Mouse (Mus musculus): Measurements from ENCODE around the gene Etnk1.
"Not testable (repeated sequence)": the region's sequence is repeated elsewhere in the genome, so short reads cannot be mapped to it uniquely, and the experiment has no call there.

Etnk1 gene

DNA sequence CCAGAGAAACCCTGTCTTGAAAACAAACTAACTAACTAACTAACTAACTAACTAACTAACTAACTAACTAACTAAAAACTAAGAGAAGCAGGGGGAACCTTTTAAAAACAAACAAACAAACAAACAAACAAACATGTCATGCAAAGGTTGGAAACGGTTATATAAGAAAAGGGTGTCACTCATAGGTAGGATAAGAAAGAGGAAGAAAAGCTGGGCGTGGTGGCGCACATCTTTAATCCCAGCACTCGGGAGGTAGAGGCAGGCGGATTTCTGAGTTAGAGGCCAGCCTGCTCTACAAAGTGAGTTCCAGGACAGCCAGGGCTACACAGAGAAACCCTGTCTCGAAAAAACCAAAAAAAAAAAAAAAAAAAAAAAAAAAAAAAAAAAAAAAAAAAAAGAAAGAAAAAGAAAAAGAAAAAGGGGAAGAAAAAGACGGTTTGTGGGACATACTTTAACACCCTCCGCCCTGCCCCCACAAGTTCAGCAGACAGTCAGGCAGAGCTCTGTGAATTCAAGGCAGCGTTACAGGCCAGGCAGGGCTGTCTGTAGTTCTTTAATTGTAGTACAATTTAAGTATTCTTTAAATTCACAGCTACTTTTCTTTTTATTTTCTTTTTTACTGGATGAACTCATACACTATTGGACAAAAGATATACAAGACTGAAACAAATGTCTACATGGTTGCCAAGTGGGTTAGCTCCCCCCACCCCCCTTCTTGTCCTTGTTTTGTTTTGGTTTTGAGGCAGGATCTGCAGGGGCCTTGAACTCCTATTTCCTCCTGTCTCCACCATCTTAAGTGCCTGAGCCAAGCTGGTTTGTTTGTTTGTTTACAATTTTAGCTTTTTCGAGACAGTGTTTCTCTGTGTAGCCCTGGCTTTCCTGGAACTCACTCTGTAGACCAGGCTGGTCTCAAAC lies 15.7 kb upstream of the Etnk1 start:
- not testable (repeated sequence) for DNase-seq (ENCODE audit: low spot score)

DNA sequence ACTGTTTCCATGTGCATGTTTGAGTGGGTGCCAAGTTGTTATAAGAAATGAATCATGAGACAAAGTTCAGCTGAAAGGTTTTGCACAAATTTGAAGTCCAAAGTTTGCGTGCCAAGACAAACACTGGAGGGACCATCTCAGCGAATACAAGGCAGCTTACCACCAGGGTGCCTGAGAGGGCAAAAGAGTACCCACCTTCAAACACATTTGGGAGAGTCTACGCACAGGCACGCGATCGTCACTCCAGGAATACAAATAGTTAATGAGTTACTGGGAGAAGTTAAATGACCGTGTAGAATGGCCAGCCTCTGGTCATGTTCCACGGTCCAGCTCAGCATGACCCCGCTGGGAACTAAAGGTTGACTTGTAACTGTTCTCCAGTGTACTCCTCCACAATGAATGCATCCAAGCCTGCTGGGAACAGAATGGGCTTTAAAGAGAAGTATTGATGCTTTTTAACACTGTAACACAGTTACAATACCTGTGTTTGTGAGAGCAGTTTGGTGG lies 14.6 kb upstream of the Etnk1 start:
- no peak for DNase-seq (ENCODE audit: low spot score)

DNA sequence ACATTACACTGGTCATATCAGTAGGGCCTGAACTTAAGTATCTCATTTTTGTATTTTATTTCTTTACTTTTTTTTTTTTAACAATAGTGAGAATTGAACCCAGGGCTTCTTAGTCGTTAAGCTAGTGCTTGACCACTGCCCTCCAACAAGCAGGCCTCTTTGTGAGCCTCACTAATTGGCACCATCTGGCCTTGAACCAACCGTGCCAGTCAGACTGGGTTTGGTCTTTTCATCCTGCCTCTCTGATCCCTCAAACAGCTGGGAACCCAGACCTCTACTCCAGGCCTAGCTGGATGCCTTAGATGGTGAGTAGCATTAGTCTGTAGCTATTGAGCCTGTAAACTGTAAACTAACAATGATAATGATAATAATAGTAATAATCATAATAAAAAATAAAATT lies 13.9 kb upstream of the Etnk1 start:
- no peak for DNase-seq (ENCODE audit: low spot score)

DNA sequence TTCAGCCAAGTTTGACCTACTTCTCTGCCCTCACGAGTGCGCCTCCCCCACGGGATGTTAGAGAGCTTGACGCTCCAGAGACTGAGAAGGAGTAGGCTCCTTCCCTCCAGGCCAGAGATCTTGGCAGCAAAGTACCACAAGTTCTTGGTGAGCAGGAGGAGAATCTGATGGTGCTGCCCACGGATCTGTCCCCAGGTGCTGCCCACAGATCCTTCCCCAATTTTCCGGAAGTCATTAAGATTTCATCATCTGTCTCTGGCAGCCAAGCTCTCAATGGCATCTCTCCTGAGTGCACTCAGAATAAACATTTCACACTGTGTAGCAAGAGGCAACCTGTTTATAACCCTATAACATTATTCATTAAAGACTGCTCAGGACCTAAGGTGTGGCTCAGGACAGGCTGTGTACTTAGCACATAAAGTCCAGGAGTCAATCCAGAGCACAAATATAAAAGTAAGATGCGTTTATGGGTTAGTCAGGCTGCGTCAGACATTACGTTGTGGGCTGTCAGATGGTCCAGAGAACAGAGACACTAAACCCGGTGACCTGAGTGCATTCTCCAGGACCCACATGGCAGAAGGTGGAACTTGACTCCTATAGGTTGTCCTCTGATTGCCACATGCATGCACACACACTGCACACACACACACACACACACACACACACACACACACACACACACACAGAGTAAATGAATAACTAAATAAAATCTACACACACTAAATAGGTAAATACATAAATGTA lies 13.1 kb upstream of the Etnk1 start:
- no peak for DNase-seq (ENCODE audit: low spot score)

DNA sequence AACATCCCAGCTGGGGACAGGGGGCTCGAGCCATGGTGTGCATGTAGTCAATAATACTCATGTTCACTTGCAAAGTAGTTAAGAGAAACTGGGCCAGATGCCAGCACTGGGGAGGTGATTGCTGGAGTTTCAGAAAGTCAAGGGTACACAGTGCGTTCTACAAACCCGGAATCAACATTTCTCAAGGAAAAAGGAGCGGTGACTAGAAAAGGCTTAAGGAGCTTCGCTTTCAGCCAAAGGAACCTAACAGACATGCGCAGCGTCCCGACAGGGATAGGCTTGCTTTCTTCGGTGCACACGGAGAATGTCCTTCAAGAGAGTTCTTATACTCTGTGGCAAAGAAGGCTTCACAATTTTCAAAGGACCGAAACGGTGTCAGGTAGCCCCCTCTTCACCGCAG lies 12.1 kb upstream of the Etnk1 start:
- DNase-seq (ENCODE audit: low spot score), result no peak

DNA sequence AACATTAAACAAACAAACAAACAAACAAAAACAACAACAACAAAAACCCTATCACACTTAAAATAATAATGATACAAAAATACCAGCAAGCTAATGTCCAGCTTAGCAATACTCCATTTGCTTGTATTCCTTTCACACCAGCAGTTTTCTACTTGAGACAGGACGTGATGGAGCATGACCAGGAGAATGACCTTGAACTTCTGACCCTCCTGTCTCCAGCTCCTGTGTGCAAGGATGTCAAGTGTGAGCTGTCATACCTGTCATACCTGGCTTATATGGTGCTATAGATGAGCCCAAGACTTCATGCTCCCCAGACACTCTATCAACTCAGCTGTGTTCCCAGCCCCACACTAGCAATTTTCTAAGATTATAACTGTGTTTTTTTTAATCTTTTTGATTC lies 11.0 kb upstream of the Etnk1 start:
- DNase-seq (ENCODE audit: low spot score), result no peak

DNA sequence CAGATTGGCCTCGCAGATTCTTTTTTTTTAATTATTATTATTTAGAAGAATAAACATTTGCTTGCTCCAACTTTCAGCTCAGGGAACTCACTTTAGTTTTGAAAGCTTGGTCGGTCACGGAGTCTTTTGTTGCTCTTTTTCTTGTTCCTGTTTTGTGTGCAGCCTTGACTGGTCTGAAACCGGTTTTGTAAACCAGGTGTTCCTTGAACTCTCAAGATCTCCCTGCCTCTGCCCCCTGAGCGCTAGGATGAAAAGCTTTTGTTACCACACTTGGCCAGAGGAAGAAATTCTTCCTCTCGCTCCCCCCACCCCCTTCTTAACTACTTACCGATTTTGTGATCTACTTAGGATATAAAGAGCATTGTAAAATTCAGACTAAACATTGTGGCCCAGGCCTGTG lies 10.3 kb upstream of the Etnk1 start:
- no peak for DNase-seq (ENCODE audit: low spot score)

DNA sequence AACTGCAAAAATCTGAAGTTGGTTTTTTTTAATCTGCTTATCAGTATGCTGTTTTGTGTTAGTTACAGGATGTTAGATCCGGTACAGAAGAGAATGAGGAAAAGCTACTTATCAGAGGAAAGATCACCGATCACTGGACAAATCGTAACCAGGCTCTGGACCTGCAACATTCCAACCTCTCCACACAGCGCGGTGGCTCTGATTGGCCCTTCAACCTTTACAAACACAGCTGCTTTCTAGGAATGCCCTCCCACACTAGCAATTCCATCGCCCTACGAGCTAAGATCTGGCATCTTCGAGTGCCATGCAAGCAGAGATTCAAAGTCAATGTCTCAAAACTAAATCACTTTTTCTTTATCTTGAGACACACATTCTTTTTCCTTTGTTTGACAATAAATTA lies 9.6 kb upstream of the Etnk1 start:
- no peak for DNase-seq (ENCODE audit: low spot score)

DNA sequence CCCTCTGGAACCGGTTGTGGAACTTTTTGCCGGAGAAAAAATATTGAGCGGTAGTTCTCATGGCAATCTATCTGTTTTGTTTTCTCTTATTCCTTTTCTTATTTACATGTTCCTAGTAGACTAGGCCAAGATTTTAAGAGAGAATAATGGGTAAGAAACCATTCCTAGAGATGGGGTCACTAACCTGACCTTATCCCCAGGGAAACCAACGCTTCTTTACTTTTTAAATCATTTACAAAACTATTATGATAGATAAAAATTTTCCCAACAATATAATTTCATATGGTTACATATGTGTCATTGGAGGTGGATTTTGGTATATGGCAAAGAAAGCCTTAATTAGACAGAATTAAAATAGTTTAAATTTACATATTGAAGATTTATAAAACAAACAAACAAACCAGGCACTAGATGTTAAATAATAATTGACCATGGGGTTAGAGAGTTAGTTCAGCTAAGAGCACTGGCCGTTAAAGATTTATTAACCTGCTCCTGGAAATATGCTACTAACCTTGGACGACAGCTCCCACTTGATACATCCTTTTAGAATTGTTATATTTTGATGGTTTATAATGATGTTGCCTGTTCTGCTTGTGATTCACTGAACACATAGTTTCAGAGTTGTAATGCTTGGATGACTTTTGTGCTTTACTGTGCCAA lies 6.3 kb upstream of the Etnk1 start:
- DNase-seq (ENCODE audit: low spot score), result no peak

DNA sequence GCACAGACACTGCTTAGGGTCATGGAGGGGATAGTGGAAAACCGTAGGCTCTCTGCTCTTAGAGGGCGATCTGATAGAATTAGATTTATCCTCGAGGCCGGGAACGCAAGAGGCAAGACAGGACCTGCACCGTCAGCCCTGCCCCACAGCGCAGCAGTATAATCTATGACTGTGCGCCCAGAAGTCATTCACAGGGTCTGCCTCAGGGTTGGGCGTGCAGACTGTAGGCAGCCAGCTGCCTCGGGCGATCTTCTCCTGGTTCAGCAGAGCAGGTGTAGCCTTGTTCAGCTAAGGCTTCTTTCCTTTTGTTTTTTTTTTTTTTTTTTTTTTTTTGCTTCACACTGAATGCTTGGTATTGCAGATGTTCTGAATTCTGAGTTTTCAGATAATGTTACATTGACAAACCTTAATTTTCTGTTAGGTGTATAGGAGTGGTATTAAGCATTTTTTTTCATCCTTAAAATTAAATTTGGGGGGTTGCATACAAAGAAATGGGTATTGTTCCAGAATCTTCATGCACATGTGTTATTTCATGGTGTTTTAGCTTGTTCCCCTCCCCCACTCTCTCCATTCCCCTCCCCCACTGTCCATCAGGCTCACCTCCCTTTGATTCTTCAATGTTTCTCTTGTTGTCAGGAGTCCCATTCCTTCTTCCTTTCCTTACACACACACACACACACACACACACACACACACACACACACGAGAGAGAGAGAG lies 4.7 kb upstream of the Etnk1 start:
- DNase-seq (ENCODE audit: low spot score), result no peak

DNA sequence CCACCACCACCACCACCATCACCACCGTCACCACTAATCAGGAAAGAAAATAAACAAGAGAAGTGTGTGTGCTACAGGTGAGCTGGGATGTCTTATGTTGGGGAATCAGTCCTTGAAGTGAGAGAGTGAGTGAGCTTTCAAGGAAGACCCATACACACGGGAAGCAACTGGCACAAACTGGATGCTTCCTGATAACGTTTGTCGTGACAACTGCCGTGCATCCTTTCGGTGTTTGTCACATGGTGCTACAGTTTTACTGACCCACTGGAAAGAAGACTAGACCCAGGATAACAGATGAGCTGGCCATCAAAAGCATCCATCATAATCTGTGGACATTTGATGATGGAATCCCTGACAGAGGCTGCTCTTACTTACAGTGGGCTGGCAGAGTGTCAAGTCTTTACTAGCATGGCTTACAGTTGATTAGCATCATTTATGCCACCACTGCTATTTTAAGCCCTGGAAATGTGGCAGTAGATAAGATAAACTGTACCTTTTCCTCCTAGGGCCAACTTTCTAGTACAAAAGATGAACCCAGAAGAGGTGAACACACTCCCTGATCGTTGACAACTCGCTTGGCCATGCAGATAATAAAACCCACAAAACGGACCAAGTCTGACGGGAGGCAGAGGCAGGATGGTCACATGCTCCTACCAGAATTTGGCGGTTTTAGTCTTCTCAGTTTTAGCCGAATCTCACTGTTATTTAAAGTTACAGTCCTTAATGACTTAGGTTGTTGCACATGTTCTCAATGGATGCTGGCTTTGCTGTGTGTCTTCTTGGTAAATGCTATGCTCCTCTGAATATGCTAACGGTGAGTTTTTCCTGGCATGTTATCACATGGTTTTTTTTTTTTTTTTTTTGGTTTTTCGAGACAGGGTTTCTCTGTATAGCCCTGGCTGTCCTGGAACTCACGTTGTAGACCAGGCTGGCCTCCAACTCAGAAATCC lies 2.8 kb upstream of the Etnk1 start:
- no peak for DNase-seq (ENCODE audit: low spot score)

DNA sequence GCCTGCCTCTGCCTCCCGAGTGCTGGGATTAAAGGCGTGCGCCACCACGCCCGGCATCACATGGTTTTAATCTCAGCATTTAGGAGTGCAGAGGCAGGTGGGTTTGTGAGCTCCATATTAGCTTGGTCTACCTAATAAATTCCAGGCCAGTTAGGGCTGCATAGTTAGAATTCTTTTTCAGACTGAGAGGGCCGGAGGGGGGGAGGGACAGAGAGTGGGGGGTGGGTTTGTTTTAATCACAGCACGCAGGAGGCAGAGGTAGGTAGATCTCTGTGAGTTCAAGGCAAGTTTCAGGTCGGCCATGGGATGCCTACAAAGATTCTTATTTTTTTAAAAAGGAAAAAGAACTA lies 2.1 kb upstream of the Etnk1 start:
- no peak for DNase-seq (ENCODE audit: low spot score)

DNA sequence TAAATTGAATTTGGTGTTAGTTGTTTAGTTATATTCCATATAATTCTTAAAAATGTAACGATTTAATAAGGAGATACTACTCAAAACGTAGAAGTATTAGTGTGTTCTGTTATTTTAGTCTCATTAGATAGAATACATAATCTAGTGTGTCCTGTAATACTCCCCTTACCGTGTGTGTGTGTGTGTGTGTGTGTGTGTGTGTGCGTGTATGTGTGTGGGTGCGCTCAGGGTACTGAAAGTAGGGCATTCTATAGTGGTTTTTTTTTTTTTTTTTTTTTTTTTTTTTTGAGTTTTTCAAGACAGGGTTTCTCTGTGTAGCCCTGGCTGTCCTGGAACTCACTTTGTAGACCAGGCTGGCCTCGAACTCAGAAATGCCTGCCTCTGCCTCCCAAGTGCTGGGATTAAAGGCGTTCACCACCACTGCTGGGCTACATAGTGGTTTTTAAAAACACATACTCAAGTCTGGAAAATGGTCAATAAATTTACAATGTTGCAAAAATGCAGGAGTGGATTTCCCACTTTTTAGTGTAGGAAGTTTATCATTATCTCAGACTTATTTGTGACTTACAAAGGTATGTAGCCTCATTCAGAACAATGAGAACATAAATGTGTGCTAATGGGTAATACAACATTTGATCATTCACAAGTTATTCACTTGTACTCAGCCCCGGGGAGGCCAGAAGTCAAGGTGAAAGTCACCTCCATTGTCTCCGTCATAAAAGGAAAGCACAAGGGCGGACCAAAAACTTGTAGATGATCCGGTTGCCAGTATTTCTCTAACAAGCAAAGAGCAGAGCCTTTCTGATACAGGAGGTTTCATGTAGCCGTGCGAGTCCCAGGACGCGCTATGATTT lies 1.4 kb upstream of the Etnk1 start:
- DNase-seq (ENCODE audit: low spot score), result no peak

DNA sequence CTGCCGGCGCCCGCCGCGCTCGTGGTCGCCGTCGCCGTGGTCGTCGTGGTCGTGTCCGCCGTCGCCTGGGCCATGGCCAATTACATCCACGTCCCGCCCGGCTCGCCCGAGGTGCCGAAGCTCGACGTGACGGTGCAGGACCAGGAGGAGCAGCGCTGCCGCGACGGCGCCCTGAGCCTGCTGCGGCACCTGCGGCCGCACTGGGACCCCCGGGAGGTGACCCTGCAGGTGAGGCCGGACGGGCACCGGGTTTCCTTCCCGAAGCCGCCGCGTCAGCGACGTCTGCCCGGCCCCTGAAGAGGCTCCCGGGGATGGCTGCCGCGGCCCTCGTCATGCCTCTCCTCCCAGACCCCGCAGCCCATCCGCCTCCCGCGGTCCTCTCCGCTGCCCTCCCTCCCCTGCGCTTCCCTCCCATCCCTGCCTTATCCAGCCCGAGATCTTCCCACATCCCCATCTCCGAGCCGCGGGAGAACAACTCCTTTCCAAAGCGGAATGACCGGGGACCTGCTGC lies 443 bp downstream of the Etnk1 start:
- peak; percentile 67 for DNase-seq (ENCODE audit: low spot score)

DNA sequence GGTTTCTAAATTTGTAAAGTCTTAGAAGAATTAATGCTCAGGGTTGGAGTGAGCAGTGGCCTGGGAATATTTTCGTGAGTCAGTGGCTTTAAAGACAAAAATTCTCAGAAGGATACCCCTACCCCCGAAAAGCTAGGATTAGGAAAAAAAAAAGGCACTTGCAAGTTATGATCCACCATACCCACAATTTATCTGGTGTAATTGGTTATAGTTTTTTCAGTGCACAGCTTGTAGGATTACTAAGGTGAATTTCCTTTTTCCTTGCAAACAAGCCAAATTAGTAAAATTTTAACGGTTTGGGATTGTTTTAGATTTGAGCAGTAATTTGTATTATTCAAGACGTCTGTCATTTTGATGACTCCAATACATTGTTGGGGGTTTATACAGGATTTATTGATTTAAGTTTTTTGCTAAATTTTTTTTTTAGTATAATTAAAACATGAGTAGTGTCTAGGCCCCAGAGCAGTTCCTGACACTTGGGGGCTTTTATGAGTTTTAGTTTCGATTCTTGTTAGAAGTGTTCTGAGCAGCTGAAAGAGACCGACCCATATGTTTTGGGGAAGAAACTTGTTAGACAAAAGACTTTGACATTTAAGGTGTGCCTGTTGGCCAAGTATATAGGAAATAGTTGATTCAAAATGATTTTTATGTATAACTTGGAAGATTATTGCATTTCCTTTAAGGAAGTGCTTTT lies 1.1 kb downstream of the Etnk1 start:
- no peak for DNase-seq (ENCODE audit: low spot score)

DNA sequence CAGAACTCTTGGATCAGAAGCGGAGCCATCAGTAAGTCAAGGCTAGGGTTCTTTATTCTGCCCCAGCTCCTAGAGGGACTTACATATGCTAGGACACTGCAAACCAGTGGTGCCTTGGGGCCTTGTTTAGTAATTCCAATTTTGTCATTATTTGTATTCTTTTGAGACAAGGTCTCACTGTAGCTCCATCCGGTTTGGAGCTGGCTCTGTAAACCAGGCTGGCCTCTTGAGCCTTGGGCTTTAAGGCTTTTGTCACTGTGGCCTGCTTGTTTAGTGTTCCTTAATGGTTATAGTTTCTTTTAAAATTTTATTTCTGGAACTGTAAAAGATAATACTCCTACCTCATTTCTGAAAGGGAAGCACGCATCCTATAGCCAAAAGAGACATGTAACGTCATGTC lies 2.4 kb downstream of the Etnk1 start:
- no peak for DNase-seq (ENCODE audit: low spot score)

DNA sequence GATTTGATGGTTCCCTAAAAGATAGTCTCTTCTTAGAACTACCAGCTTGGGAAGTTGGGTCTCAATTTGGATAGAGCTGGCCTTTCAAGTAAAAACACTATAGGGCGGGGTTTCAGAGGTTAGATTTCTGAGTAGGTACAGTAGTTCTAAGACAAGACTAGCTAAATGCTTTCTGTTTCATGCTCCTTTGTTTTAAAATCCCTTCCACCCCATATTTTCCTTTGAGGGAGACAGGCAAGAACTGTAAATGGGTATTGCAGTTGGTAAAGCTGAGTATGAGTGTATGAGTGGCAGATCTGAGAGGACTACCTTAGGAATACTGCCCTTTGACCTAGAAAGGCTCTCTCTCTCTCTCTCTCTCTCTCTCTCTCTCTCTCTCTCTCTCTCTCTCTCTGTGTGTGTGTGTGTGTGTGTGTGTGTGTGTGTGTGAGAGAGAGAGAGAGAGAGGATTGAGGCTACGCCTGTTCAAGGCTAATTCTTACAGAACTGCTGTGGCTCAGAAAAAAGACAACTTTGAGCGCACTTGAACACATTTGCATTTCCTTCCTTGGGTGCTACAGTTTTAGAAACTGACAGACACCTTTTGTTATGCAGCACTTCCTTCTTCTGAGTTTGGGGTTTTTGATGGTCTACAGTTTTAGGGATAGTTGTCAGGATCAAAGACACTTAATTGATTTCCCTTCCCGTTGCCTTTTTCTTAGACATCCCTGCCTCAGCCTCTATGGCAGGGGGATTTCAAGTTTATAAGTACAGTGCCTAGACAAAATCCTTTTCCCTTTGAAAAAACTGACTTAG lies 3.3 kb downstream of the Etnk1 start:
- no peak for DNase-seq (ENCODE audit: low spot score)

DNA sequence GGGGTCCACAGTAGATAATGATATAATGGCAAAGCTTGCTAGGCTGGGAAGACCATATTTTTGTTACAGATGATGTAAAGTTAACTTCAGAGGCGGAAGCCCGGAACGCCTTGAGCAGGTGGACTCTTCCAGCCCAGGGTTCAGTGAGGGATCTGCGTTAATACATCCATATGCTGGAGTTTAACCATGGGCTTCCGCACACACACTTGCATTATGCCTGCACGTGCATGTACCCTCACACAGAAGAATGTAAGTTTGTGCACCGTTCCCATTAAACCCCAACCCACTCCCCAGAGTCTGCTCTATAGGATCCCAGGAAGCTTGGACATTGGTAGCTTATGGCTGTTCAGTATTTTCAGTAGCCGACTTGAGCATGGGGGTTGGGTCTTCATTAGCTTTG lies 4.0 kb downstream of the Etnk1 start:
- no peak for DNase-seq (ENCODE audit: low spot score)

Data from MN1 (cell line).